Mouse (Mus musculus) bone marrow, adult 2 months (tissue): ENCODE results near the gene Hist1h1c.

Experiments used
- CTCF ChIP-seq: fragments of 200-500 bp; IDR thresholded peaks from 2 replicates; pipeline ENCODE4 v1.5.1; 2011; ENCODE audit warnings: low read length, control low read depth; ENCODE audit not compliant: control insufficient read depth, insufficient read depth
- POLR2A ChIP-seq: fragments of 200-500 bp; IDR thresholded peaks from 2 replicates; pipeline ENCODE4 v1.6.1; 2011; ENCODE audit warnings: low read depth, mild to moderate bottlenecking, control low read depth, low read length, borderline replicate concordance; ENCODE audit not compliant: control insufficient read depth

DNA sequence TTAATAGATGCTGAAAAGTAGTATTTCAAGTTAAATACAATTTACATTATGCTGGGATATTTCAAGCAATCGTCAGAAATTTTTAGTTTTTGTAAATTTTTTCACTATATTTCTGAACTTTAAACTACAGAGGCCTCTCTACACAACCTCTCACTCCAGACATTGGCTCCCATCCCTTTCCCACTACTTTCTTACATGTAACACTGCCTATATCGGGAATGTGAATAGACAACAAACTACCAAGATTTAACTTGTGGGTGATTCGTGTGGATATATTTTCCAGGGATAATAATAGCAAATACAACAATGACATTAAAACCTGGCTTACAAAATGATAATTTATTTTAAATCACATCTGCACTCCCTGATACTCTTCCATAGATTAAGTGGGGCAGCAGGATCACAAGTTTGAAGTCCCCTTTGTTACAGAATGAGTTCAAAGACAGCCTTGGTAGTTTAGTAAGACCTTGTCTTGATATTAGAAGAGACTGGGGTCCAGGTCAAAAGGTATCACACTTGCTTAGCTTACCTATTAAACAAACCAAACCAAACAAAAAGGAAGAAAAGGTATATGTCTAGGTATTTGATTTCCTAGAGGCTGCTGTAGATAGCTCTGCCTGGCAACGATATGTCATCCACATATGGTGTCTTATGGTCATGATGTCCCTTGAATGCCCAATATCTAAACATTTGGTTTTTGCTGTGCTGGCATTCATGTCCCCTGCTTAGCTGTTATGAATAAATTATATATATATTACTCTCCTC is 14.9 kb downstream of the Hist1h1c start:
- TF ChIP-seq CTCF (no peak), POLR2A (no peak)
